Mouse (Mus musculus) forebrain, postnatal 0 days (tissue): ENCODE measurements around the gene Scn4b. TPM values are rescaled to one million over a fixed set of nuclear protein-coding genes. Genes with fewer than 3 reads are reported as not detected.

Experiments used
- ATAC-seq: fragments of 200-750 bp; cut with Nextera tagmentation; 2 replicates; pipeline ENCODE4 v1.8.0; 2017; ENCODE audit warnings: mild to moderate bottlenecking, moderate library complexity
- DNase-seq: peaks from one replicate; pipeline ENCODE4 v3.0.0-alpha.2; 2015
- H3K27ac ChIP-seq: fragments of 300-500 bp; sonication (generic); 2 replicates; pipeline ENCODE4 v1.5.1; 2014; ENCODE audit warnings: low read depth, mild to moderate bottlenecking, antibody characterized with exemption, low read length, moderate library complexity, mixed read lengths
- H3K27me3 ChIP-seq: fragments of 300-500 bp; sonication (generic); 2 replicates; pipeline ENCODE4 v1.6.1; 2014; ENCODE audit warnings: mild to moderate bottlenecking, low read length, mixed read lengths; ENCODE audit not compliant: insufficient read depth
- H3K36me3 ChIP-seq: fragments of 300-500 bp; sonication (generic); 2 replicates; pipeline ENCODE4 v1.6.1; 2014; ENCODE audit warnings: mild to moderate bottlenecking, moderate library complexity; ENCODE audit not compliant: insufficient read depth
- H3K4me1 ChIP-seq: fragments of 300-500 bp; sonication (generic); 2 replicates; pipeline ENCODE4 v1.6.1; 2014; ENCODE audit warnings: antibody characterized with exemption; ENCODE audit not compliant: insufficient read depth
- H3K4me2 ChIP-seq: fragments of 300-500 bp; sonication (generic); 2 replicates; pipeline ENCODE4 v1.6.1; 2014; ENCODE audit warnings: low read depth, mild to moderate bottlenecking, moderate library complexity
- H3K4me3 ChIP-seq: fragments of 300-500 bp; sonication (generic); 2 replicates; pipeline ENCODE4 v1.5.1; 2014; ENCODE audit warnings: low read depth, low read length, mixed read lengths
- H3K9ac ChIP-seq: fragments of 300-500 bp; sonication (generic); 2 replicates; pipeline ENCODE4 v1.6.1; 2014; ENCODE audit warnings: mild to moderate bottlenecking
- H3K9me3 ChIP-seq: fragments of 300-500 bp; sonication (generic); 2 replicates; pipeline ENCODE4 v1.6.1; 2016; ENCODE audit warnings: low read length
- CTCF ChIP-seq: sonication (generic); IDR thresholded peaks from 2 replicates; pipeline ENCODE4 v1.5.1; 2016; ENCODE audit warnings: antibody characterized with exemption, control low read depth, low read depth
- WGBS: fragments of 180-500 bp; shearing (Covaris S2); extraction: QIAGEN DNeasy Blood & Tissue Kit; methylation state at CpG from one replicate; pipeline ENCODE4 v1.1.7; 2014; 5-methylcytosine and 5-hydroxymethylcytosine counted together
- polyA plus RNA-seq: library from polyadenylated mRNA; unstranded; fragments of >200 nt; fragmentation: Nextera tagmentation; extraction: Ambion mirVana; gene quantifications from 2 replicates; pipeline ENCODE4 v1.2.1, GENCODE M21; 2015
- total RNA-seq: library from RNA; depleted of rRNA; stranded (reverse); fragments of >200 nt; gene quantifications from 2 replicates; pipeline ENCODE4 v1.2.3, GENCODE M21; 2014

Gene Scn4b
- total and polyA plus RNA-seq, 2 experiments from 2014 or later, result 0.43 to 0.59 TPM

DNA sequence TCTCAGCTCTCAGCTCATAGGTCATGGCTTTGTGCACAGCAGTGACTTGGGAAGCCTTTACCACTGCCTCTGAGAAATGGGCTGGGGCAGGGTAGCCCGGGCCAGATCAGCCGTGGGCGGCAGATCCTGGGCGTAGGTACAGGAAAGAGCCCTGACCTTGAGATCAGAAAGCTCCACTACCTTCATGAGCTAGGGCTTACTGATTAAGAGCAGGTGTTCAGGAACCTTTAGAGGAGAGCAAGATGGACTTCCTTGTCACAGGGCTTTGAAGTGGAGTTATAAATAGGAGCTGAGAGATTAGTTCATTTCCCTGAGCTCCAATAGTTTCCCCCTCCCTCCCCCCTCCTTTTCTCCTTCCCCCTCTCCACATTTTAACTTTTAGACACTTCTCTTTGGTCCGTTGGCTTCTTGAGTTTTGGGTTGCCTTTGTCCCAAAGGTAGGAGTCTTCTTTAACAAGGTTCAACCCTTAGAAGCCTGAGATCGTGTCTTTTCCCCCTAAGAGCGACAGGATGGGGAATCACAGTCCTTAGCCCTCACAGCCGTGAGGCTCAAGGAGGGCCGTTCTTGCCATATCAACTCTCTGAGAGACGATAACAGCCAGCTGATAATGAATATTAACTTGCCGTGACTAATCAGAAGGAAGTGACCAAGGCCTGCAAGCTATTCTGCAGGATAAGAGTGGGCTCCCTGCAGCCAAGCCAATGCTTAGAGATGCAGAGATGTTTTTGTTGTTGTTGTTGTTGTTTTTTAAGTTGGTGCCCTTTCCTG is 34.8 kb upstream of the Scn4b start:
- H3K27me3 ChIP-seq, result no peaks in the 10 kb centered on the region

DNA sequence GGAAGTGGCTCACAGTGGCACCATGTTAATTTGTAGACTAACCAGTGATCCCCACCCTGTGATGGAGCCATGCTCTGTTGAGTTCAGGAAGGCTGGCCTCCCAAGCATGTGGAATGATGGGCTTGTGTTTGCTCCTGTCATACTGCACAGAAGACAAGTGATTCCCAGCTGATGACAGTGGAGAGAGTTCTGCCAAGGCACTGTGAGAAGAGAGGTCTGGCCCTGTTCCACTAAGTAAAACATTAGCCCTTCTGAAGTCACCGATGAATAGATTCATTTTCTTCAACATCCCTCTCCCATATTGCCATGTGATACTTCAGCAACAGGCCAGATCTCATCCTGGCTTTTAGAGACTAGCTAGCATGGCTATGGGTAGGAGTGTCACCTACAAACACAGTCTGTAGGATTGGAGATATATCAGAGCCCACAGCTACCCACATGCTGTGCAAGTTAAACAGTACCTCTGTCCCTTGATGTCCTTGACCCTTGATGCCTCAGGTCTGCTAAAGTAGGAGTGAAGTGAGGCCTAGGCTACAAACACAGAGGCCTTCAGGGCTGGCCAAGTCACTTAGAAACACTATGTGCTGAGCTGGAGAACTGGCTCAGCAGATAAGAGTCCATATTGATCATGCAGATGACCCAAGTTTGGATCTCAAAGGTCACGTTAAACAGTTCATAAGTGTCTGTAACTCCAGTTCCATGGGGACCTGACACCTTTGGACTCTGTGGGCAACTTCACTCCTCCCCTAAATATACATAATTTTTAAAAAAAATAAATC is 32.4 kb upstream of the Scn4b start:
- ATAC-seq (no peak), DNase-seq (no peak)
- no peak overlapping the region for H3K4me2 ChIP-seq
- H3K9me3 ChIP-seq, result no peaks in the 10 kb centered on the region
- no peak overlapping the region for H3K4me3 ChIP-seq
- H3K27ac ChIP-seq, result no peak overlapping the region
- H3K27me3 ChIP-seq, result no peaks in the 10 kb centered on the region
- no peak overlapping the region for H3K9ac ChIP-seq
- no peaks in the 10 kb centered on the region for H3K36me3 ChIP-seq
- TF ChIP-seq CTCF, result no peak
- WGBS, result 93% methylated on average over 2 of the region's 2 CpGs
- no peaks in the 10 kb centered on the region for H3K4me1 ChIP-seq

More for the DNA sequence above, 34.8 kb upstream of the Scn4b start:
- Histone ChIP-seq H3K4me3 (no peak overlapping the region), H3K9me3 (no peaks in the 10 kb centered on the region), H3K36me3 (no peaks in the 10 kb centered on the region), H3K9ac (no peak overlapping the region), H3K27ac (no peak overlapping the region), H3K4me1 (no peaks in the 10 kb centered on the region), H3K4me2 (no peak overlapping the region)
- DNase-seq (no peak), ATAC-seq (no peak)
- no peak for TF ChIP-seq CTCF
- WGBS, result 83% methylated on average over 11 of the region's 11 CpGs

DNA sequence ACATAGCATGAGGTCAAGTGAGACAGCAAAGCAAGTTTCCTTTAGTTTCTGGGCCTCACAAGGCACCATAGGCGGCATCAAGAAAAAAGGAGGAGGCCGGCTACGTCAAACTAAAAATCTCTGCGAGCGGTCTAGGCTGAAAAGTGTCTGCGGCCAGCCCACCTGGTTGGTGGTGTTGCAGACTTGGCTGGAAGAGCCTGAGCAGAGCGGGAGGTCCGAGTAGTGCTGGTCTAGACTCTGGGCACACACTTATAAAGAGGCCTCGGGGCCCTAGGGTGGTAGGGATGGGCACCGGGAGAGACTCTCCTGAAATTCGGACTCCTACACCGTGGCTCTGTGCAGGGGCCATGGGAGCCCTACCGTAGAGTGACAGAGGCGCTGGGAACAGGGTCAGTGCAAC is 22.5 kb upstream of the Scn4b start:
- Histone ChIP-seq H3K9ac (peak overlapping the region; percentile 45), H3K9me3 (no peaks in the 10 kb centered on the region), H3K27me3 (no peaks in the 10 kb centered on the region), H3K27ac (peak overlapping the region; percentile 5; the same call in 1 of the 2 replicates), H3K4me1 (peaks cover 9% of the 10 kb centered on the region), H3K4me3 (peak overlapping the region; percentile 45), H3K4me2 (peak overlapping the region; percentile 64), H3K36me3 (no peaks in the 10 kb centered on the region)
- no peak for TF ChIP-seq CTCF
- DNase-seq, result peak; percentile 77
- ATAC-seq, result peak; percentile 58
- 1% methylated on average over 14 of the region's 14 CpGs for WGBS

DNA sequence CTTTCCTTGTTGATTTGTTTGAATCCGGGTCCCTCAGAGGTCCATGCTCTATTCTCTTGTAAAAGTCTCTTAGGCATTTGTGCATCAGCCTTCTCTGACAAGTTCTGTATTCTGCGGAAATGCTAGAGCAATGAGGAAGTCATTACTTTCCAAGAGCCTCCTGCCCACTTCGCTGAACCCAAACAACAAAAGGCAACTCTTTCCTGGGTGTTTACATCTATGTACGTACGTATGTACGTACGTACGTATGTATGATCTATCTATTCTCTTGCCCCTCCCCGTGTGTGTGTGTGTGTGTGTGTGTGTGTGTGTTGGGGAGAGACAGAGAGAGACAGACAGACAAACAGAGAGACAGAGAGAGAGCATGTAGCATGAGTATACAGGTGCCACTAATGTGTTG is 21.4 kb upstream of the Scn4b start:
- Histone ChIP-seq H3K4me3 (no peak overlapping the region), H3K9ac (no peak overlapping the region), H3K9me3 (no peaks in the 10 kb centered on the region), H3K36me3 (no peaks in the 10 kb centered on the region), H3K4me1 (peaks cover 9% of the 10 kb centered on the region), H3K4me2 (no peak overlapping the region), H3K27ac (no peak overlapping the region), H3K27me3 (no peaks in the 10 kb centered on the region)
- ATAC-seq (no peak), DNase-seq (no peak)
- WGBS, result 69% methylated on average over 9 of the region's 9 CpGs
- TF ChIP-seq CTCF, result no peak

DNA sequence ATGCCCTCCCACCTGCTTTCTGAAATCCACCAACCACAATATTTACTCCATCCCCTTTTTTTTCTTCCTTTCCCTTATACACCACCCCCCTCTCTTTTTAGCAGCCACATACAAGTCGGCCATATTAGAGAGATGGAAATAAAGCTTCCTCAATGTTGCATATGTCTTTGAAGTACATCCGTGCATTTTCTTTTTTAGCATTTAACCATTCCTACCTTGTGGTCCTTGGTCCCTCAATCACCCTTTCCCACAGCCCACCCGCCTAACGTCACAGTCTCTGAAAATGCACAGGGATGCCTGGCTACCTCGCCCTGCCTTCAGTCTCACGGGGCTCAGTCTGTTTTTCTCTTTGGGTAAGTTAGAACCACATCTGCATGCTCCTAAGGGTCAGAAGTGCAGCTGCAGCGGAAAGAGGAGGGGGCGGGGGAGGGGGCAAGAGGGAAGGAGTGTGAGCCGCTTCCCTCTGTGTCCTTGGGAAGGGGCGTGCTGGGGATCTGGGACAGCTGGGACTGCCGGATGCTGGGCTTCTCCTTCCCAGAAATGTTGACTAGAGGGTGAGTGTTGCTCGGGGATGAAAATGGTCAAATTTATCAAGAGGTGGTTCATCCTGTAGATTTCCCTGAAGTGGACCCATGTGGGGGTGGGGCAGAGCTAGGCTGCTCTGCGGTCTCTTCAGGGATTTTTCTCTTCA is 20.3 kb upstream of the Scn4b start, which contains the start of gene Scn2b:
Gene Scn2b, plus strand, starts transcription at position 42 of the 691 bp plus-strand sequence.
- no peak for TF ChIP-seq CTCF
- Histone ChIP-seq H3K9me3 (no peaks in the 10 kb centered on the region), H3K36me3 (no peaks in the 10 kb centered on the region), H3K4me3 (peak within 1 kb of the TSS; percentile 72), H3K4me2 (peak within 1 kb of the TSS; percentile 76), H3K4me1 (peaks cover 18% of the 10 kb centered on the region), H3K27me3 (no peaks in the 10 kb centered on the region), H3K9ac (peak within 1 kb of the TSS; percentile 87), H3K27ac (peak within 1 kb of the TSS; percentile 92)
- ATAC-seq (peak; percentile 82), DNase-seq (peak; percentile 62)
- WGBS, result under 1% methylated on average over 13 of the region's 13 CpGs

DNA sequence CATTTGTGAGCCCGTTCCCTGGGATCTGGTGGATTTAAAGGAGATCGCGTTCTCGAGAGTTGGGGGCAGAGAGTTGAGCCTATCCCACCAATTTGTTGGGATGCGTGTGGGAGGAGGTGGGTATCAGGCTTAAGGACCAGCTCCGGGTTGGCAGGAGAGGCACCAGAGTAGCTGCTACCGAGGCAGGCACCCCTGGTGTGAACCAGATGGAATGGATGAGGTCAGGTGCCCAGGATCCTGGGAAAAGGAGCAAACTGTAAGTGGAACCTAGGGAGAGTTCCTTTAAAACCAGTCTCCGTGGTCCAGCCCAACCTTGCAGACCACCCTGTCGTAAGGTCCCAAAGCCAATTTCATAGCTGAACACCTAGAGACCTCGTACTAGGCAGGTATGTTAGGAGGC is 19.6 kb upstream of the Scn4b start:
- peaks cover 18% of the 10 kb centered on the region for H3K4me1 ChIP-seq
- H3K9ac ChIP-seq, result peak overlapping the region; percentile 87
- peak overlapping the region; percentile 76 for H3K4me2 ChIP-seq
- ATAC-seq (no peak), DNase-seq (no peak)
- no peak for TF ChIP-seq CTCF
- 22% methylated on average over 10 of the region's 10 CpGs for WGBS
- H3K9me3 ChIP-seq, result no peaks in the 10 kb centered on the region
- H3K27me3 ChIP-seq, result no peaks in the 10 kb centered on the region
- peak overlapping the region; percentile 92 for H3K27ac ChIP-seq
- peak overlapping the region; percentile 72 for H3K4me3 ChIP-seq
- H3K36me3 ChIP-seq, result no peaks in the 10 kb centered on the region
